Mouse (Mus musculus) heart, embryonic 16.5 days (tissue): ENCODE data around the gene Myo6. TPM values are rescaled to one million over a fixed set of nuclear protein-coding genes. Genes with fewer than 3 reads are reported as not detected.
A peak's percentile ranks its signal among the peaks of the same experiment; 100 is the strongest.

Experiments
- ATAC-seq: fragments of 200-750 bp; cut with Nextera tagmentation; replicated peaks from 2 replicates; pipeline ENCODE4 v1.8.0; 2017; ENCODE audit warnings: moderate number of reproducible peaks; ENCODE audit not compliant: insufficient read depth, low FRiP score; ENCODE audit errors: extremely low read depth
- H3K27ac ChIP-seq: fragments of 300-500 bp; sonication (generic); 2 replicates; pipeline ENCODE4 v1.5.1; 2014; ENCODE audit warnings: mild to moderate bottlenecking, low read length, control low read depth, moderate library complexity
- H3K27me3 ChIP-seq: fragments of 300-500 bp; sonication (generic); 2 replicates; pipeline ENCODE4 v1.6.1; 2014; ENCODE audit warnings: low read length, mixed read lengths; ENCODE audit not compliant: control insufficient read depth, insufficient read depth
- H3K36me3 ChIP-seq: fragments of 300-500 bp; sonication (generic); 2 replicates; pipeline ENCODE4 v1.6.1; 2014; ENCODE audit not compliant: control insufficient read depth, insufficient read depth
- H3K4me1 ChIP-seq: fragments of 300-500 bp; sonication (generic); 2 replicates; pipeline ENCODE4 v1.6.1; 2014; ENCODE audit warnings: low read length, mixed read lengths; ENCODE audit not compliant: control insufficient read depth, insufficient read depth
- H3K4me2 ChIP-seq: fragments of 300-500 bp; sonication (generic); 2 replicates; pipeline ENCODE4 v1.6.1; 2014; ENCODE audit warnings: low read depth, mild to moderate bottlenecking, control low read depth, low read length
- H3K4me3 ChIP-seq: fragments of 300-500 bp; sonication (generic); 2 replicates; pipeline ENCODE4 v1.5.1; 2014; ENCODE audit warnings: mild to moderate bottlenecking, control low read depth, low read length
- H3K9ac ChIP-seq: fragments of 300-500 bp; sonication (generic); 2 replicates; pipeline ENCODE4 v1.6.1; 2014; ENCODE audit warnings: low read length, control low read depth
- H3K9me3 ChIP-seq: fragments of 300-500 bp; sonication (generic); replicated peaks from 2 replicates; pipeline ENCODE4 v1.6.1; 2016; ENCODE audit warnings: low read length; ENCODE audit not compliant: control insufficient read depth
- WGBS: fragments of 180-500 bp; shearing (Covaris S2); extraction: QIAGEN DNeasy Blood & Tissue Kit; methylation state at CpG from one replicate; pipeline ENCODE4 v1.1.7; 2014; 5-methylcytosine and 5-hydroxymethylcytosine counted together
- polyA plus RNA-seq: library from polyadenylated mRNA; unstranded; fragments of >200 nt; fragmentation: Nextera tagmentation; extraction: Ambion mirVana; gene quantifications from 2 replicates; pipeline ENCODE4 v1.2.1, GENCODE M21; 2015

Myo6 gene
- polyA plus RNA-seq, 1 experiment from 2014 or later = 10.0 TPM

DNA sequence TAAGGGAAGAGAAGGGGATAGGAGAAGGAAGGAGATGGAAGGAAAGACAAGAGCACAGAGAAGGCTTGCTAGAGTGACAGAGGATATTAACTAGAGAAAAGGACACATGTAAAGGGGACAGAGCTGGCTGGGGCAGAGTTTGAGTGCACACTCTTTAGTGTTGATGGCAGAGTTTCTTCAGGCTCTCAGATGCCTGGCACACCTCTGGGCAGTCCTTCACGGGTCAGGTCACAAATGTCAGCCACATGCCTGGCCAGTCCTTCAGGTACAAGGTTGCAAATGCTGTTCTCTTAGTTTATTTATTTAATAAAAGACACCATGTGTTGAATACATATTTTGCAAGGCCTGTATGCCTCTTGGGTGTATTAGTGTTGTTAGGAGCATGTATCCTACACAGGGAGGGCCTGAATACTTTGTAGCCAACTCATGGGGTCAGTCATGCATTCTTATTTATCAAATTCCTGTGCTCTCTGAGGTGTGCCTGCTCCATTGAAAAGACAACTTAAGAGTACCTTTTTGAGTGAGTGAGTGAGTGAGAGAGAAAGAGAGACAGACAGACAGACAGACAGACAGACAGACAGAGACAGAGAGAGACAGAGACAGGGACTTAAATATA, 72.5 kb downstream of the Myo6 start:
- no peaks in the 10 kb centered on the region for H3K27me3 ChIP-seq
- WGBS = 81% methylated on average over 1 of the region's 1 CpGs
- no peak overlapping the region for H3K9ac ChIP-seq
- H3K4me1 ChIP-seq = no peaks in the 10 kb centered on the region
- no peak overlapping the region for H3K4me3 ChIP-seq
- no peak for ATAC-seq
- H3K27ac ChIP-seq = no peak overlapping the region
- H3K36me3 ChIP-seq = peaks cover 6% of the 10 kb centered on the region; the same call in 1 of the 2 replicates
- H3K9me3 ChIP-seq = peaks cover 3% of the 10 kb centered on the region; the same call in 1 of the 2 replicates
- H3K4me2 ChIP-seq = no peak overlapping the region

GRCm38 (mm10) chr9:80241719-80242118, 76.9 kb downstream of the Myo6 start:
- H3K9me3 ChIP-seq = peaks cover 3% of the 10 kb centered on the region; the same call in 1 of the 2 replicates
- no peaks in the 10 kb centered on the region for H3K4me1 ChIP-seq
- peaks cover 8% of the 10 kb centered on the region; the same call in 1 of the 2 replicates for H3K36me3 ChIP-seq
- no peak overlapping the region for H3K4me2 ChIP-seq
- H3K4me3 ChIP-seq = no peak overlapping the region
- H3K27ac ChIP-seq = no peak overlapping the region
- H3K9ac ChIP-seq = no peak overlapping the region
- ATAC-seq = no peak
- no peaks in the 10 kb centered on the region for H3K27me3 ChIP-seq
- 69% methylated on average over 6 of the region's 6 CpGs for WGBS

DNA sequence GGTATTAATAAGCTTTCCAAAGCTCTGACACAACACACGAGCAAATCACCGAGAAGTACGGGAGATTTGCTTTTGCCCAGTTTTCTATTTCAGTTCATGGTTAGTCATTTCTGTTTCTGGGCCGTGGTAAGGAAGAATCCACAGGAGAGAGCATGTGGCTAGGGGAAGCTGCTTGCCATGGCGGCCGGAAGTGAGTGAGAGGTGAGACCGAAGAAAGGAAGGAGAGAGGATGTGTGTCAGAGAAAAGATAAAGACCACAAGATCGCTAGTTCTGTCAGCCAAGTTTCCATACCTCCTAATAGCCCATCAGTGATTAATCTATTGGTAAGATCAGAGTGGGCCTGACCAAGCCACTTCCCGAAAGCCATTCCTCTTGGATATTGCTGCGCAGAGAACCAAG, 87.3 kb downstream of the Myo6 start:
- Histone ChIP-seq H3K27ac (no peak overlapping the region), H3K4me2 (no peak overlapping the region), H3K4me1 (no peaks in the 10 kb centered on the region), H3K9me3 (no peaks in the 10 kb centered on the region), H3K36me3 (no peaks in the 10 kb centered on the region), H3K4me3 (no peak overlapping the region), H3K27me3 (no peaks in the 10 kb centered on the region), H3K9ac (no peak overlapping the region)
- ATAC-seq = no peak
- 67% methylated on average over 10 of the region's 10 CpGs for WGBS

DNA sequence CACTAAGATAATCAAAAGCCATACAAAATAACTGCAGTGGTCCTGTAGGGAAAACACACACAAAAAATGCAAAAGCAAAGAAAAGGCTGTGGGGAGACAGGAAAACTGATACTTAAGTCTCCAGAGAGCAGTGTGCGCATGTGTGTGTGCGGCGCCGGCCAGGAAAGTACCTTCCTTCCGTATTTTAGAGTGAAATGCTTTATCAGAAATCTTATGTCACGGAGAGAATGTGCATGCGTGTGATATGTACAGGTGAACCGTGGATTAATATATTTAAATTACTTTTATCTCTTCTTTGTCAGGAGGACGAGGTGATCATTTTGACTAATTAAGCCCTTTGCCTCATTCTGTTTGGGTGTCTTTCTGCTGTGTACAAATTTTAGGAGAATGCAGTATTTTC, 88.4 kb downstream of the Myo6 start:
- Histone ChIP-seq H3K4me2 (no peak overlapping the region), H3K27ac (no peak overlapping the region), H3K4me3 (no peak overlapping the region), H3K4me1 (no peaks in the 10 kb centered on the region), H3K9me3 (no peaks in the 10 kb centered on the region), H3K9ac (no peak overlapping the region), H3K36me3 (no peaks in the 10 kb centered on the region), H3K27me3 (no peaks in the 10 kb centered on the region)
- WGBS = 86% methylated on average over 9 of the region's 9 CpGs
- no peak for ATAC-seq

- no peaks in the 10 kb centered on the region for H3K9me3 ChIP-seq
- H3K27me3 ChIP-seq = no peaks in the 10 kb centered on the region
- no peak overlapping the region for H3K4me2 ChIP-seq
- WGBS = 75% methylated on average over 2 of the region's 2 CpGs
- no peaks in the 10 kb centered on the region for H3K4me1 ChIP-seq
- no peak for ATAC-seq
- H3K36me3 ChIP-seq = no peaks in the 10 kb centered on the region
- H3K27ac ChIP-seq = no peak overlapping the region
- no peak overlapping the region for H3K4me3 ChIP-seq
- no peak overlapping the region for H3K9ac ChIP-seq
These were observed 91.7 kb downstream of the Myo6 start for GRCm38 (mm10) chr9:80256561-80256960.

- no peak for ATAC-seq
- H3K9me3 ChIP-seq = no peaks in the 10 kb centered on the region
- no peak overlapping the region for H3K4me2 ChIP-seq
- H3K4me1 ChIP-seq = peaks cover 5% of the 10 kb centered on the region; the same call in 1 of the 2 replicates
- H3K4me3 ChIP-seq = no peak overlapping the region
- no peaks in the 10 kb centered on the region for H3K27me3 ChIP-seq
- no peak overlapping the region for H3K27ac ChIP-seq
- H3K9ac ChIP-seq = no peak overlapping the region
- H3K36me3 ChIP-seq = no peaks in the 10 kb centered on the region
- 52% methylated on average over 6 of the region's 6 CpGs for WGBS
These were observed 93.6 kb downstream of the Myo6 start for GRCm38 (mm10) chr9:80258396-80258795.

GRCm38 (mm10) chr9:80260905-80261304, 96.1 kb downstream of the Myo6 start:
- H3K4me1 ChIP-seq = peaks cover 5% of the 10 kb centered on the region; the same call in 1 of the 2 replicates
- H3K36me3 ChIP-seq = peaks cover 5% of the 10 kb centered on the region
- no peaks in the 10 kb centered on the region for H3K27me3 ChIP-seq
- H3K27ac ChIP-seq = no peak overlapping the region
- no peaks in the 10 kb centered on the region for H3K9me3 ChIP-seq
- WGBS = 71% methylated on average over 3 of the region's 3 CpGs
- no peak overlapping the region for H3K4me3 ChIP-seq
- H3K9ac ChIP-seq = no peak overlapping the region
- ATAC-seq = no peak
- H3K4me2 ChIP-seq = no peak overlapping the region

GRCm38 (mm10) chr9:80262367-80263026, 97.7 kb downstream of the Myo6 start:
- ATAC-seq = peak; percentile 35; the same call in 1 of the 2 replicates
- H3K4me3 ChIP-seq = no peak overlapping the region
- no peaks in the 10 kb centered on the region for H3K9me3 ChIP-seq
- WGBS = 20% methylated on average over 8 of the region's 8 CpGs
- no peaks in the 10 kb centered on the region for H3K27me3 ChIP-seq
- no peak overlapping the region for H3K9ac ChIP-seq
- peaks cover 5% of the 10 kb centered on the region for H3K36me3 ChIP-seq
- H3K4me2 ChIP-seq = no peak overlapping the region
- H3K4me1 ChIP-seq = peaks cover 5% of the 10 kb centered on the region; the same call in 1 of the 2 replicates
- H3K27ac ChIP-seq = peak overlapping the region; percentile 33; the same call in 1 of the 2 replicates

DNA sequence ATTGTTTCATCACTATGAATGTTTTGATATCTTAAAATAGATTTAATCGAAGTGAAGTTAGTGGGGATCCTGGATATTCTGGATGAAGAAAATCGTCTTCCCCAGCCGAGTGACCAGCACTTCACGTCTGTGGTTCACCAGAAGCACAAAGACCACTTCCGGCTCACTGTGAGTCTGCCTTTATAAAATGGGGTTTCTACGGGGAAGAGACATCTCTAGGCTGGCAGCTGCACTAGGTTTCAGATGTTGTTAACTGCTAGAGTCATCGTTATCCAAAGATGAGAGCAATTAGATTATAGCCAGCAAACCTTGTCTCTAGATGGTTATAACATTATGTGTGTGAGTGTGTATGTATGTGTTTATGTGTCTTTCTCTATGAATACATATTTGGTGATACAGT, 101.3 kb downstream of the Myo6 start:
- WGBS = 80% methylated on average over 7 of the region's 7 CpGs
- ATAC-seq = no peak

More for the DNA sequence above, 101.3 kb downstream of the Myo6 start:
- Histone ChIP-seq H3K4me2 (no peak overlapping the region), H3K9me3 (no peaks in the 10 kb centered on the region), H3K36me3 (peaks cover 8% of the 10 kb centered on the region), H3K4me1 (peaks cover 5% of the 10 kb centered on the region; the same call in 1 of the 2 replicates), H3K27ac (no peak overlapping the region), H3K4me3 (no peak overlapping the region), H3K27me3 (no peaks in the 10 kb centered on the region), H3K9ac (no peak overlapping the region)
